Mouse (Mus musculus): ENCODE data around the gene Atg7.

DNA sequence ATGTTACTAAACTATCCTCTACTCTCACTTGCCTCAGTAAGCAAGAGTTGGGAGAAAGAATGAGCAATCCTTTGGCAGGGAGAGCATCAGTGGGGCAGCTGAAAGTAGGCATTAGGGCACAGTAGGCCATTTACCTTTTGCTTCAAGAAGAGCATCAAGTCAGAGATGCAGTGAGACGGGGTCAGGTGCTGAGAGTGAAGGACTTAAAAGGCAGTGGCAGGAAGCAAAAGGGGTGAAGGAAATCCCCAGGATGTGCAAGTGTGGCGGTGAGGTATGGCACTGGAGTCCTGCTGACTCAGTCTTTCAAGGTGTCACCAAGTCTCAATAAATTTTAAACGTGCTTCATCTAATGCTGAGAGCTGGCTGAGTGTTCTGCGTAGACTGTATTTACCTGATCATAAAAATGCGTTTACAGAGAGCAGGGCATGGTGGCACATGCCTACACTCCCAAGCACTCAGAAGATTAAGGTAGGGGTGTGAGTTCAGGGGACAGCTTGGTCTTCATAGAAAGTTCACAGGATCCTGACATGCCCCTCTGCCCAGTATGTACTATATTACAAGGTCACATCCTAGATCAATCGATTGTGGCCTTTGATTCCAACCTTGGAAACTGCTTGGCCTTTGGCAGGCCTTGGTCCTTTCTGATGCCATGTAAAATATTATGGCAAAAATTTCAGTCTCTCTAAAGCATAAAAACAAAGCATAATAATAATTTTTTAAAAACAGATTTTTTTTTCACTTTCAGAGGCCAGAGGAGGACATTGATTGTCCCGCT, 14.1 kb downstream of the Atg7 start:
- TF ChIP-seq CTCF (IDR thresholded peaks at IDR 0.05; ENCODE audit: extremely low read depth, insufficient read length, insufficient replicate concordance, low read depth, low read length) (no peak), POLR2A (IDR thresholded peaks at IDR 0.05; ENCODE audit: low read depth, low read length) (no peak)

Data from small intestine, adult 2 months (tissue).